Mouse (Mus musculus) T-helper 1 cell (primary cell): Measurements from ENCODE around the gene Ppil4.
"Not testable (repeated sequence)": the region's sequence is repeated elsewhere in the genome, so short reads cannot be mapped to it uniquely, and the experiment has no call there.

Source experiments
- in situ Hi-C: fragments of 300-600 bp; cut with MboI, MseI; formaldehyde crosslinking; loops from one replicate; pipeline ENCODE4 v1.15.1; 2025; ENCODE audit warnings: high pct_unique_total_duplicates

The Ppil4 gene

DNA sequence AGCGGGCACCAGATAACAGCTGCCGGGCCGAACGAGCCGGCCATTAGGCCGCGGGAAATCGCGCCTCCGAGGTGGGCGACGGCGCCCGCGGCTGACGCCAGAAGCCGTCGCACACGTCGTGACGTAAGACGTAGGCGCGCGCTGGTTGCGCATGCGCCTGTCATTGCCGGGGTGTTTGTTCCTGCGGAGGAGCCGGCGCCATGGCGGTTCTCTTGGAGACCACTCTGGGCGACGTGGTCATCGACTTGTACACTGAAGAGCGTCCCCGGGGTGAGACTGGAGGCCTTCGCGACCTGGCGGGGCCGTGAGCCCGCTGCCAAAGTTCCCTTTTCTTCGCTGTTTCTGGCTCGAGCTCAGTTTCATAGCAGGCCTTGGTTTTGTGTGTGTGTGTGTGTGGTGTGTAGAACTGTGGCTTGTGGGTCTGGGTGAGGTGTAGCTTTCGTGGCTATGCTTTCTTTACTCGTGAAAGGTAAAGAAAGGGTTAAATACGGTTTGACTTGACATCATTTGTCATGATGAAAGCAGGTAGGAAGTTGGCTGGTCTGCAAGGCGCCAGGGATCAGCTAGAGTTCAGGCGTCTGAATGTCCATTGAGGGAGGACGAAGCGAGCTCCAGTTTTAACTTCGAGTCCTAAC lies at the start of gene Ppil4, which contains the start of gene Ginm1:
TSS of gene Ppil4 (plus strand) at position 141 of the 635 bp plus-strand sequence.
TSS of gene Ginm1 (minus strand) at position 74 of the 635 bp plus-strand sequence.
- in situ Hi-C loops, result loop anchor here (10.0 to 25.0 kb wide), 2 partner anchors 152 to 1981 kb away; partner anchors contain the start of genes Fbxo5 and Mtrf1l

- in situ Hi-C loops, result not testable (repeated sequence)
These were observed 47.2 kb upstream of the Ppil4 start for GRCm38 (mm10) chr10:7745528-7745927.

DNA sequence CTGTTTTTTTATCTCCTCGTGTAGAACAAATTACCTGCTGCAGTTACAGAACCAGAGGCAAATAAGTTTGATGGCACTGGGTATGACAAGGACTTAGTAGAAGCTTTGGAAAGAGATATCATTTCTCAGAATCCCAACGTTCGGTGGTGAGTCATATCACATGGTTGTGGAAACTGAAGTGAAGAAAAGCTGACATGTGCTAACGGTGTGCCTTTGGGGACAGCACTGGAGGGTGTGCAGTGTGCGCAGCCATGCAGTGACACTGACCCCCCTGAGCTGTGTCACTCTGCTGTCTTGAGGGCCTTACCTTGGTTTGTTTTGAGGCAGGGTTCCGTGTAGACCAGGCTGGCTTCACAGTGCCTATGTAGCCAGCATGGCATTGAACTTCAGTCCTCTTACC lies 43.9 kb upstream of the Ppil4 start:
- in situ Hi-C loops, result no loop called here

DNA sequence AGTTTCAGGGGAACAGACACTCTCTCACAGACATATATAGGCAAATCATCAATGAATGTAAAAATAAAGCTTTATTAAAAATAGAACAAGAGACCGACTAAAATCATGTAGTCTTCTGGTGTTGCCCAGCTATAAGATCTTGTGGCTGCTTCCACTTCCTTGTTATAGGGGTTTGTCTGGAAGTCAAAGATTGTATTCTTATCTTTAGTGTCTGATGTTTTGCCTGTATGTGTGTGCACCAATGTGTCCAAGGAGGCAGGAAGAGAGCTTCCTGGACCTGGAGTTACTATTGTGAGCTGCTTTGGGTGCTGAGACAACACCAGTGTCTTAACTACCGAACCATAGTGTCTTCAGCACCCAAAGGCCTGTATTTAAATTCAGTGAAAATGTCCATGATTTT lies 35.1 kb upstream of the Ppil4 start:
- in situ Hi-C loops, result no loop called here

DNA sequence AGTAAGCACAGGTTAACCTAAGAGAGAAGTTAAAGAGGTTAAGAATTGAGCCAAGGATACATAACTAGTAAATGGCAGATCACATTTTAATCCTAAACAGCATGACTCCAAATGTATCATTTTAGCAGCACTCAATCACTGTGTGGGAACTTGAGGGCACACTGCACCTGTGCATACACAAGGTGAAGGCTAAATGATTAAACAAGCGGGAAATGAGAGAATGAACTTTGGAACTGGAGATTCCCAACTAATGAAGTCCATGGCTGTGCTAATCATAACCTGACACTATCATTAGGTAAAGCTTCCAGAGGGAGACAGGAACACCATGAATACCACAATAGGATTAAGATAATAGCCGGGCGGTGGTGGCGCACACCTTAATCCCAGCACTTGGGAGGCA lies 20.3 kb upstream of the Ppil4 start:
- in situ Hi-C loops, result loop anchor here (10.0 kb wide), 1 partner anchor 902 kb away; no protein-coding TSS in a partner anchor

DNA sequence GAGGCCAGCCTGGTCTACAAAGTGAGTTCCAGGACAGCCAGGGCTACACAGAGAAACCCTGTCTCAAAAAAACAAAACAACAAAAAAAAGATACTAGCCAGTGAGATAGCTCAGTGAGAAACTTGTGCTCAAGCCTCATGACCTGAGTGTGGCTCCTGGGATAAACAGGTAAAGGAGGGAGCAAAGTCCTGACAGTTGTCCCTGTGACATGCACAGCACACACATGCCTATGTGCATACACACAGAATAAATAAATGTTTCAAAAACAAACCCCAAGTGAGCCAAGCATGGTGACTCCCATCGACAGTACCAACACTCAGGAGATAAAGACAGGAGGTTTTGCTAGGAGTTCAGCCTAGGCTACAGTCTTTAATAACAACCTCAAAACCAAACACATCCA lies 19.9 kb upstream of the Ppil4 start:
- in situ Hi-C loops, result loop anchor here (10.0 kb wide), 1 partner anchor 902 kb away; no protein-coding TSS in a partner anchor

DNA sequence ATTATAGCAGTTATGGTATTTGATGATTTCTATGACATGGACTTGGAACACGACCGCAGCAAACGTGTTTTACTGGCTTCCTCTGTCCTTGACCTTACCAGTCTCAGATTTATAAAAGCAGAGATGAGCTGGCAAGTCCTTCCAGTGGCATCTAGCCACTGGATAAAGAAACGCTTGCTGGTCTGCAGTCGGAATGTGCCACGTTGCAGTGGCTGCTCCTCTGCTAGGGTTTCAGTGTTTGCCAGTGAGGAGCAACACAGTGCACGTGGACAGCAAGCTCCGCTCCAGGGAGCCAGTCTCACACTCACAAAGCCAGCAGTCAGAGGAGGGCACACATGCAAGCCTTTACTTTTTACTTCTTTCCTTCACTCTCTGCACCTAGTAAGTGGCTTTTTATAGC lies 17.3 kb upstream of the Ppil4 start:
- in situ Hi-C loops, result loop anchor here (5.0 to 25.0 kb wide), 3 partner anchors 308 to 1963 kb away; partner anchors contain the start of genes Fbxo5 and Mtrf1l

DNA sequence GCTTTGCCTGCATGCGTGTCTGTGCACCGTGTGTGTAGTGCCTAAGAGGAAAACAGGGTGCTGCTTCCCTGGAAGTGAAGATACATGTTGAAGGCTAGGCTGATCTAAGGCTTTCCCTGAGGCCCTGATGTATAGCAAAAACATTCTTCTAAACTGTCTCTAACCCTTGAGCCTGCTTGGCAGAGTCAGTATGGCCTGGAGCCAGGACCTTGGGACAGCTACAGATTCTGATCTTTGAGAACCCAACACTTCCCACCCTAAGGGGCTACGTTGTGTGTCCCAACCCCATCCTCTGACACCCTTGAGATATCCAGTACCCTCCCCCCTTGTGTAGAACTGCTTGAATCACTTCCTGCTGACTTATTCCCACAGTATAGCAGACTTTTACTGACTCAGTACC lies 14.3 kb upstream of the Ppil4 start:
- in situ Hi-C loops, result loop anchor here (5.0 to 25.0 kb wide), 3 partner anchors 311 to 1966 kb away; partner anchors contain the start of genes Fbxo5 and Mtrf1l

DNA sequence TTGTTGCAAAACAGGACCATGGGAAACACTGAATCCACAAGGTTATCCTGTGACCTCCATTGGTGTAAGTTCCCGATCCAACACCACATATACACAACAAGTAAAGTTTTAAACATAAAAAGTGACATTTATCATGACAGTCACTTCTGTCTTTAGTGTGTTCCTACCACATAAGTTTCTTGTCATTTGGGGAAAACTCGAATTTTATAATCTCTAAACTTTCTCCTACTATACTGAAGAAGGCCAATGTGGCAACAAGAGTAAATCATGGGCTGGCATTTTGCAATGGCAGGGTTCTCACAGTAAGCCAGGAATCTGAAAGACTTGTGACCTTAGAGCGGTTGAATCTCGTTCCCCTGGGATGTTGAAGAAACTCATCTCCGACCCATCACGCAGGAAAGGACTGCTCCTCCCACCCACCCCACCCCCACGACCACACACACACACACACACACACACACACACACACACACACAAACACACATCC lies 12.9 kb upstream of the Ppil4 start:
- in situ Hi-C loops, result loop anchor here (5.0 to 25.0 kb wide), 4 partner anchors 285 to 1967 kb away; partner anchors contain the start of genes Fbxo5 and Mtrf1l

GRCm38 (mm10) chr10:7780238-7781176 lies 12.2 kb upstream of the Ppil4 start:
- in situ Hi-C loops, result loop anchor here (10.0 to 25.0 kb wide), 2 partner anchors 286 to 1968 kb away; partner anchors contain the start of genes Fbxo5 and Mtrf1l

DNA sequence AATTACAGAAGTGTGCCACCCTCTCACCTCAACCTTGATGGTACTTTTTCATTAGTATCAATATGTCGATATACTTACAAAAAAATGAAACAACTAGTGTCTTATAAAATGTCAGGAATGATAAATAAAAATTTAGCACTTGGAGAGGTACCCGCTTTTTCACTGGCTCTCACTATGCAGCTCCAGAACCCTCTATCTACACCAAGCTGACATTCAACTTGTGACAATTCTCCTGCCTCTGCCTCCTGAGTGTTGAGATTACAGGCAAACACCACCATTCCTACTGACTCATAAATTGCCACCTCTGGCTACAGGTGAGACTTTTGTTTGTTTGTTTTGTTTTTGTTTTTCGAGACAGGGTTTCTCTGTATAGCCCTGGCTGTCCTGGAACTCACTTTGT lies 11.5 kb upstream of the Ppil4 start:
- in situ Hi-C loops, result loop anchor here (10.0 to 25.0 kb wide), 2 partner anchors 286 to 1969 kb away; partner anchors contain the start of genes Fbxo5 and Mtrf1l

DNA sequence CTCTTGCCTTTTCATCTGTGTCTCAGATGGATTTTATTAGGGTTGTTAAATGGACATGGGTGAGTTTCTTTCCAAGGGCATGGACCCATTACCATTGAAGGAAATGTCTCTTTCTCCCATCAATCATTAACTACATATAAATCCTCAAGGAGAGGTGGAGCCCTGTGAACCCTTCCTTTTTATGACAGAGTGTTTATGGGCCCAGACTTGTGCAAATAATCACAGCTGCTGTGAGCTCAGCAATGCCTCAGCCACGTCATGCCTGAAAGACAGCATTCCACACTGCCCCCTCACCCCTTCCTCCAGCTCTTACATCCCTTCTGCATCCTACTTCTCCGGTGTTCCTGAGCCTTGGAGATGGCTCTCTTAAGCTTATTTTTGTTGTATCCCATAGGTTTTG lies 5.4 kb upstream of the Ppil4 start:
- in situ Hi-C loops, result loop anchor here (10.0 to 25.0 kb wide), 2 partner anchors 293 to 1975 kb away; partner anchors contain the start of genes Fbxo5 and Mtrf1l

DNA sequence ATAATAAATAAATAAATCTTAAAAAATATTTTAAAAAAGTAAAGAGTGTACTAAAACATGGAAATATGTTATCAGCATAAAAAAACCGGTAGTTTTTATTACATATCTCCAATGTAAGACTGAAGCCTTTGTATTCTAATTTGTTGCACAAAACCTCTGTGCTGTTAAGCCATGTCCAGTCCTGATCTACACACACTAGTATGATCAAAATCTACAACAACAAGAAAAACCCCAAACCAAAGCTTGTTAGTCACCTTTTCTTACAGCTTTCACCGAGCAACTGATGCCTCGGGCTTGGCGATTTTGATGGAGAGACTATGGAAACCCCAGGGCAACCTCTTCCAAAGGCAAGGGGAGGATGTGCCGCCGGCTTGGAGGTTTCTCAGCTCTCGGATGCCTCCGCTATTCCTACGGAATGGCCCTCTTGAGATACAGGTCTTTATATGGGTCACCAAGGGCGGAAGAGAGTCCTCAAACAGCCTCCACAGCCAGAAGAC lies 389 bp upstream of the Ppil4 start:
- in situ Hi-C loops, result loop anchor here (10.0 to 25.0 kb wide), 2 partner anchors 152 to 1980 kb away; partner anchors contain the start of genes Fbxo5 and Mtrf1l

DNA sequence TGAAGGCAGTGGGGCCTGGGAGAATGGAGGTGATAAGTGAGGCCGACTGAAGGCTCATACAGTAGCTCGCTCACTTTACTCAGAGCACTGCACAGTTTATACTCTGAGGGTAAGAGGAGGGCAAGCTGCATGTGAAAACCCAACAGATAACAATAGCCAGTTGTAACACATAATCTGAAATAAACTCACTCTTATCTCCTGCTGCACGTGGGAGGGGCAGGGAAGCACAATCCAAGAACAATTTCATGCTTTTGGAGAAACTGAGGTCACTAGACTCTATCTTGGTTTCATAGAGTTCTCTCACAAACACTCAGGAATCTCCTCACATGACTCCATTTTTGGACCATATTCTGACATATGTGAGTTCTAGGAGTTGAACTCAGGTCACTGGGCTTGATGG lies 8.6 kb downstream of the Ppil4 start:
- in situ Hi-C loops, result no loop called here

GRCm38 (mm10) chr10:7802519-7803140 lies 9.9 kb downstream of the Ppil4 start:
- in situ Hi-C loops, result no loop called here

DNA sequence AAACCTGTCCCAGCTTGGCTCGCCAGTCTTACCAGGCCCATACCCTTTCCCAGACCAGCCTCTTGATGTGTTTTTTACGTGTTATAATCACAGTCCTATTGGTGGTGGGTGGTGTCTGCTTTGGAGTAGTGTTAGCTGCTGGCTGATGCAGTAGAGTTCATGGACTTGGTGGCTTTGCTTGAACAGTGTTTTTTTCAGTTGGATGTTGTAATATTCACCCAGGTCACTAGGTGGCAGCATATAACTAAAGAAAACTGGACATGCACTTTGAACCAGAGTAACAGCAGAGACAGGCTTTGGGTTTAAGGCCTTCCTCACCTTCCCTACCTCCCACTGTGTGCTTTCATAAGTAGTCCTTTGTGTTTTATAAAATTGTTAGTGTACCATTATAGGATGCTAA lies 17.2 kb downstream of the Ppil4 start:
- in situ Hi-C loops, result loop anchor here (5.0 kb wide), 3 partner anchors 37 to 427 kb away; no protein-coding TSS in a partner anchor

- in situ Hi-C loops, result no loop called here
These were observed 23.8 kb downstream of the Ppil4 start for GRCm38 (mm10) chr10:7816476-7816875.

DNA sequence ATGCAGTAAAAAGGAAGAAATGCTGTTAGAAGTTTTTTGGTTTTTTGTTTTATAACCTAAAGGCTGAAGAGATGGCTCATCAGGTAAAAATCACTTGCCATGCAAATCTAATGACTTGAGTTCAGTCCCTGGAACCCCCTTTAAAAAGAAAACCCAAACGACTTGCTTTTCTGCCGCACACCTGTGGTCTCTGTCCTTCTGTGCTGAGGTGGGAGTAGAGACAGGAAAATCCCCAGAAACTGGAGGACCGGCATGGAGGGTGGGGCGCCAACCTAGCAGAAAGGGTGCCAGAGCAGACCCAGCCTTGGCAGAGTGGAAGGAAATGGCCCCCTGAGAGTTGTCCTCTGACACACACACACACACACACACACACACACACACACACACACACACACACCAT lies 26.0 kb downstream of the Ppil4 start:
- in situ Hi-C loops, result no loop called here

GRCm38 (mm10) chr10:7819156-7819555 lies 26.5 kb downstream of the Ppil4 start:
- in situ Hi-C loops, result no loop called here

- in situ Hi-C loops, result loop anchor here (10.0 kb wide), 1 partner anchor 835 kb away; no protein-coding TSS in a partner anchor
These were observed 26.9 kb downstream of the Ppil4 start for GRCm38 (mm10) chr10:7819603-7820002.

DNA sequence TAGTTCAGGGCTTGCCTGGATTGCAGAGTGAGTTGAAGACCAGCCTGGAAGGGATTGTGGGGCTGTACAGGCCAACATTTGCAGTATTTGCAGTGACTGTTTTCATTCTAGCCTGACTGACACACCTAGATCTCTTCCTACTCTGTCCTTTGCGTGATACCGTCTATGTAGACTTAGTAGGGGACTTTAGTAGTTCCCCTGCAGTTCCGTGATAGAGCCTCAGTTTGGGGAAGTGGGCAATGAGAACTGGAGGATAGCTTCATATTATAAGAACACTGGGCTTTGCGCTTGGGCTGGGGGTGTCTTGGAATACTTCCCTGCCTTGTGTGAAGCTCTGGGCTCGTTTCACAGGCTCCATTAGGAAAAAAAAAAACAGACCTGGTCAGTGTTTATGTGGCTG lies 27.5 kb downstream of the Ppil4 start:
- in situ Hi-C loops, result loop anchor here (10.0 kb wide), 1 partner anchor 835 kb away; no protein-coding TSS in a partner anchor
